Mouse (Mus musculus) lung, adult 2 months (tissue): ENCODE results near the gene Gm26566.

Experiments used
- CTCF ChIP-seq: fragments of 200-500 bp; IDR thresholded peaks from 2 replicates; pipeline ENCODE4 v1.5.1; 2011; ENCODE audit warnings: mild to moderate bottlenecking, low read length, control low read depth; ENCODE audit not compliant: insufficient read depth
- POLR2A ChIP-seq: fragments of 200-500 bp; IDR thresholded peaks from 2 replicates; pipeline ENCODE4 v1.6.1; 2011; ENCODE audit warnings: low read depth, mild to moderate bottlenecking, control low read depth, low read length, borderline replicate concordance; ENCODE audit errors: extremely low read depth

GRCm38 (mm10) chr4:88697753-88698152 is 23.9 kb upstream of the Gm26566 start:
- TF ChIP-seq CTCF, result no peak
- TF ChIP-seq POLR2A, result no peak
